ENCODE assay signal across 12 mouse cellular contexts in genomic region chr9:95664290-95664989, GRCm38 (mm10). TPM values are rescaled to one million over a fixed set of nuclear protein-coding genes. Genes with fewer than 3 reads are reported as not detected.
DNase-seq lines count a peak whose midpoint lies in the region; ATAC-seq and TF ChIP-seq lines count a peak whose summit lies in the region.
"Had no signal": no experiment of that assay in that cellular context is flagged by ENCODE, and none has a peak within 500 bp of the region (broad histone marks: within the 10 kb centered on the region; RNA-seq: fewer than 3 reads in every experiment).

No protein-coding gene starts in this region.

- no peaks in the 10 kb centered on the region for H3K27me3 ChIP-seq in heart, embryonic 15.5 days
- H3K27me3 ChIP-seq in heart, embryonic 11.5 days (ENCODE audit: control insufficient read depth, insufficient read depth, low read length): no peaks in the 10 kb centered on the region
- H3K27me3 ChIP-seq in midbrain, embryonic 15.5 days (replicated peaks): no peaks in the 10 kb centered on the region
- H3K27me3 ChIP-seq in midbrain, embryonic 10.5 days (ENCODE audit: low read depth, poor library complexity, severe bottlenecking): no peaks in the 10 kb centered on the region
- H3K27me3 ChIP-seq: heart, embryonic 13.5 days; kidney, embryonic 15.5 days had no signal

- peak; percentile 50; the same call in 1 of the 2 replicates for ATAC-seq in heart, embryonic 15.5 days (replicated peaks; ENCODE audit: insufficient number of reproducible peaks, insufficient read depth, low FRiP score, low read depth)
- ATAC-seq in heart, embryonic 11.5 days (replicated peaks; ENCODE audit: insufficient number of reproducible peaks, low FRiP score, low TSS enrichment): no peak; the same call in 1 of the 2 replicates
- ATAC-seq in midbrain, embryonic 15.5 days (replicated peaks): peak; percentile 65; the same call in 1 of the 2 replicates

- no peak overlapping the region for H3K4me3 ChIP-seq in heart, embryonic 15.5 days
- no peak overlapping the region for H3K4me3 ChIP-seq in heart, embryonic 11.5 days (ENCODE audit: low read depth, low read length)
- no peak overlapping the region for H3K4me3 ChIP-seq in midbrain, embryonic 15.5 days
- no peak overlapping the region for H3K4me3 ChIP-seq in midbrain, embryonic 10.5 days
- H3K4me3 ChIP-seq in layer of hippocampus, adult 2 months: no peak overlapping the region
- H3K4me3 ChIP-seq: heart, embryonic 13.5 days; kidney, embryonic 15.5 days had no signal

- no peaks in the 10 kb centered on the region for H3K36me3 ChIP-seq in heart, embryonic 15.5 days
- no peaks in the 10 kb centered on the region for H3K36me3 ChIP-seq in heart, embryonic 11.5 days (ENCODE audit: control insufficient read depth, insufficient read depth, low read length)
- no peaks in the 10 kb centered on the region for H3K36me3 ChIP-seq in midbrain, embryonic 15.5 days (replicated peaks)
- H3K36me3 ChIP-seq in midbrain, embryonic 10.5 days: no peaks in the 10 kb centered on the region
- H3K36me3 ChIP-seq: heart, embryonic 13.5 days; kidney, embryonic 15.5 days had no signal

- 0 out of 2 replicates have a peak overlapping the region, but pooled peaks have one; percentile 12 for H3K27ac ChIP-seq in heart, embryonic 15.5 days
- no peak overlapping the region for H3K27ac ChIP-seq in heart, embryonic 11.5 days (ENCODE audit: low read depth, low read length)
- no peak overlapping the region for H3K27ac ChIP-seq in midbrain, embryonic 15.5 days
- no peak overlapping the region for H3K27ac ChIP-seq in midbrain, embryonic 10.5 days (replicated peaks)
- peak overlapping the region; percentile 51; the same call in 1 of the 2 replicates for H3K27ac ChIP-seq in layer of hippocampus, adult 2 months
- H3K27ac ChIP-seq: heart, embryonic 13.5 days; kidney, embryonic 15.5 days; macrophage had no signal

- H3K9me3 ChIP-seq in heart, embryonic 15.5 days (replicated peaks): no peaks in the 10 kb centered on the region
- no peaks in the 10 kb centered on the region for H3K9me3 ChIP-seq in heart, embryonic 11.5 days (replicated peaks; ENCODE audit: control insufficient read depth, low read length)
- H3K9me3 ChIP-seq in midbrain, embryonic 15.5 days: no peaks in the 10 kb centered on the region
- H3K9me3 ChIP-seq in midbrain, embryonic 10.5 days (replicated peaks): no peaks in the 10 kb centered on the region
- H3K9me3 ChIP-seq: heart, embryonic 13.5 days; kidney, embryonic 15.5 days had no signal

- H3K4me2 ChIP-seq in heart, embryonic 15.5 days: no peak overlapping the region
- H3K4me2 ChIP-seq in heart, embryonic 11.5 days: no peak overlapping the region
- H3K4me2 ChIP-seq in midbrain, embryonic 15.5 days: no peak overlapping the region
- H3K4me2 ChIP-seq: heart, embryonic 13.5 days; kidney, embryonic 15.5 days had no signal

- no peak for TF ChIP-seq CTCF in layer of hippocampus, adult 2 months (conservative IDR thresholded peaks at IDR 0.05)

- WGBS in heart, embryonic 15.5 days: 37% methylated on average over 10 of the region's 10 CpGs
- 57% methylated on average over 10 of the region's 10 CpGs for WGBS in heart, embryonic 11.5 days (ENCODE audit: insufficient replicate concordance)
- WGBS in midbrain, embryonic 15.5 days: 39% methylated on average over 10 of the region's 10 CpGs
- 83% methylated on average over 10 of the region's 10 CpGs for WGBS in midbrain, embryonic 10.5 days

- no peak overlapping the region for H3K9ac ChIP-seq in heart, embryonic 15.5 days
- H3K9ac ChIP-seq in heart, embryonic 11.5 days (ENCODE audit: low read depth, low read length): no peak overlapping the region
- H3K9ac ChIP-seq in midbrain, embryonic 15.5 days: no peak overlapping the region
- H3K9ac ChIP-seq: heart, embryonic 13.5 days; kidney, embryonic 15.5 days had no signal

- DNase-seq in midbrain, embryonic 10.5 days (ENCODE audit: low spot score): no peak
- peak in 1 of 2 experiments; percentile 36 for DNase-seq in layer of hippocampus, adult 2 months (ENCODE audit: low spot score in 2 of 2)
- peak; percentile 11 for DNase-seq in right cerebral cortex, postnatal 4 days
- DNase-seq in thymus, postnatal 4 days: no peak
- DNase-seq in MN1 (ENCODE audit: low spot score): no peak

- peaks cover 20% of the 10 kb centered on the region for H3K4me1 ChIP-seq in heart, embryonic 15.5 days (replicated peaks)
- H3K4me1 ChIP-seq in heart, embryonic 11.5 days (ENCODE audit: control insufficient read depth, insufficient read depth, low read length): no peaks in the 10 kb centered on the region
- H3K4me1 ChIP-seq in midbrain, embryonic 15.5 days: peaks cover 16% of the 10 kb centered on the region; the same call in 1 of the 2 replicates
- H3K4me1 ChIP-seq in midbrain, embryonic 10.5 days: peaks cover 6% of the 10 kb centered on the region; the same call in 1 of the 2 replicates
- H3K4me1 ChIP-seq: kidney, embryonic 15.5 days had no signal

RNA-seq across cellular contexts. Expression of gene Pcolce2, which starts 27.0 kb away (rescaled TPM):
- polyA plus RNA-seq in heart, embryonic 15.5 days (2015; fragmentation: Nextera tagmentation; extraction: Ambion mirVana): 0.97 and 3.5 TPM in 2 replicates
- polyA plus RNA-seq in heart, embryonic 11.5 days (2014; fragmentation: Nextera tagmentation; extraction: Ambion mirVana): 1.8 and 1.9 TPM in 2 replicates
- 1.3 and 2.9 TPM in 2 replicates for polyA plus RNA-seq in midbrain, embryonic 15.5 days (2015; fragmentation: Nextera tagmentation; extraction: Ambion mirVana)
- polyA plus RNA-seq in midbrain, embryonic 10.5 days (2016; fragmentation: Nextera tagmentation; extraction: Ambion mirVana): 2.9 and 3.2 TPM in 2 replicates
- total RNA-seq in layer of hippocampus, adult 2 months (2021): 1 to 10 TPM; 2.9 to 3.0 TPM
- total RNA-seq: neutrophil, adult 5-6 weeks had no signal

Comparison
In these comparisons a context has a peak if more than half of its experiments do, and no peak if none do; other contexts are left out.
1. H3K27ac ChIP-seq: peak in heart, embryonic 15.5 days (single experiment) and layer of hippocampus, adult 2 months (single experiment); none in heart, embryonic 11.5 days (single experiment), midbrain, embryonic 15.5 days (single experiment) and midbrain, embryonic 10.5 days (single experiment).